Mouse (Mus musculus) gastrocnemius, adult 8-10 months (tissue): ENCODE measurements around the gene Olfr70. TPM values are rescaled to one million over a fixed set of nuclear protein-coding genes. Genes with fewer than 3 reads are reported as not detected.

Experiments used
- DNase-seq, 2 experiments: peaks; one replicate each; pipeline ENCODE4 v3.0.0; 2022; ENCODE audit warnings: low spot score in 2 of 2
- total RNA-seq, 4 experiments: library from RNA; stranded (reverse); gene quantifications; 2 replicates each; pipeline ENCODE4 v1.2.4; 2022

Olfr70 gene
- not detected for total RNA-seq

GRCm38 (mm10) chr4:43700707-43701106 is at the start of gene Olfr70:
Gene Olfr70, minus strand, starts transcription at chr4:43700807.
- no peak for DNase-seq

- no peak for DNase-seq
Measured at GRCm38 (mm10) chr4:43745187-43745586, 44.6 kb upstream of the Olfr70 start.

GRCm38 (mm10) chr4:43743099-43743498 is 42.5 kb upstream of the Olfr70 start:
- no peak for DNase-seq

GRCm38 (mm10) chr4:43742637-43743036 is 42.0 kb upstream of the Olfr70 start:
- DNase-seq: no peak

- no peak for DNase-seq
Measured at GRCm38 (mm10) chr4:43741526-43741925, 40.9 kb upstream of the Olfr70 start.

GRCm38 (mm10) chr4:43738989-43739674 is 38.5 kb upstream of the Olfr70 start:
- no peak for DNase-seq

GRCm38 (mm10) chr4:43737144-43737543 is 36.5 kb upstream of the Olfr70 start:
- no peak for DNase-seq

- peak in 1 of 2 experiments; percentile 45 for DNase-seq
Measured at GRCm38 (mm10) chr4:43733186-43733585, 32.6 kb upstream of the Olfr70 start.

GRCm38 (mm10) chr4:43732171-43732570 is 31.6 kb upstream of the Olfr70 start:
- no peak for DNase-seq

GRCm38 (mm10) chr4:43730750-43731297 is 30.2 kb upstream of the Olfr70 start:
- DNase-seq: no peak

- DNase-seq: peak in 1 of 2 experiments; percentile 58
Measured at GRCm38 (mm10) chr4:43729794-43730550, 29.4 kb upstream of the Olfr70 start, which contains the start of gene Spaar. Gene Spaar, plus strand, starts transcription at chr4:43730034.

GRCm38 (mm10) chr4:43729126-43729525 is 28.5 kb upstream of the Olfr70 start:
- no peak for DNase-seq

GRCm38 (mm10) chr4:43728576-43728954 is 28.0 kb upstream of the Olfr70 start:
- peak; percentile 47 to 50 for DNase-seq

- no peak for DNase-seq
Measured at GRCm38 (mm10) chr4:43727718-43728575, 27.3 kb upstream of the Olfr70 start.

- DNase-seq: peak; percentile 66 to 79
Measured at GRCm38 (mm10) chr4:43726995-43727394, 26.4 kb upstream of the Olfr70 start, which contains the start of gene Hrct1. Gene Hrct1, plus strand, starts transcription at chr4:43727188.

GRCm38 (mm10) chr4:43726228-43726993 is 25.8 kb upstream of the Olfr70 start:
- DNase-seq: no peak

GRCm38 (mm10) chr4:43724764-43725163 is 24.2 kb upstream of the Olfr70 start:
- no peak for DNase-seq

GRCm38 (mm10) chr4:43722191-43722590 is 21.6 kb upstream of the Olfr70 start:
- no peak for DNase-seq

- DNase-seq: no peak
Measured at GRCm38 (mm10) chr4:43720491-43721228, 20.1 kb upstream of the Olfr70 start.

- no peak for DNase-seq
Measured at GRCm38 (mm10) chr4:43713652-43714219, 13.1 kb upstream of the Olfr70 start.
